Mouse (Mus musculus) midbrain, embryonic 12.5 days (tissue): Measurements from ENCODE around the gene Ptk7. TPM values are rescaled to one million over a fixed set of nuclear protein-coding genes. Genes with fewer than 3 reads are reported as not detected.

Experiments
- ATAC-seq: fragments of 200-750 bp; cut with Nextera tagmentation; 2 replicates; pipeline ENCODE4 v1.8.0; 2017; ENCODE audit warnings: low read depth, moderate TSS enrichment, moderate library complexity; ENCODE audit not compliant: low FRiP score
- H3K27ac ChIP-seq: fragments of 300-500 bp; sonication (generic); replicated peaks from 2 replicates; pipeline ENCODE4 v1.5.1; 2016; ENCODE audit warnings: mild to moderate bottlenecking
- H3K27me3 ChIP-seq: fragments of 300-500 bp; sonication (generic); 2 replicates; pipeline ENCODE4 v1.6.1; 2016; ENCODE audit warnings: mild to moderate bottlenecking
- H3K36me3 ChIP-seq: fragments of 300-500 bp; sonication (generic); 2 replicates; pipeline ENCODE4 v1.6.1; 2016
- H3K4me1 ChIP-seq: fragments of 300-500 bp; sonication (generic); 2 replicates; pipeline ENCODE4 v1.6.1; 2016
- H3K4me2 ChIP-seq: fragments of 300-500 bp; sonication (generic); replicated peaks from 2 replicates; pipeline ENCODE4 v1.6.1; 2016; ENCODE audit warnings: mild to moderate bottlenecking, moderate library complexity
- H3K4me3 ChIP-seq: fragments of 300-500 bp; sonication (generic); 2 replicates; pipeline ENCODE4 v1.5.1; 2016; ENCODE audit warnings: mild to moderate bottlenecking
- H3K9ac ChIP-seq: fragments of 300-500 bp; sonication (generic); replicated peaks from 2 replicates; pipeline ENCODE4 v1.6.1; 2016; ENCODE audit warnings: mild to moderate bottlenecking, moderate library complexity
- H3K9me3 ChIP-seq: fragments of 300-500 bp; sonication (generic); 2 replicates; pipeline ENCODE4 v1.6.1; 2016; ENCODE audit warnings: mild to moderate bottlenecking
- WGBS: fragments of 180-500 bp; shearing (Covaris S2); methylation state at CpG from one replicate; pipeline ENCODE4 v1.1.7; 2016; 5-methylcytosine and 5-hydroxymethylcytosine counted together
- polyA plus RNA-seq: library from polyadenylated mRNA; unstranded; fragments of >200 nt; fragmentation: Nextera tagmentation; extraction: Ambion mirVana; gene quantifications from 2 replicates; pipeline ENCODE4 v1.2.1, GENCODE M21; 2016

Gene Ptk7
- polyA plus RNA-seq, 1 experiment from 2014 or later: 63.4 TPM

- peaks cover 37% of the 10 kb centered on the region for H3K36me3 ChIP-seq
- H3K4me2 ChIP-seq: no peak overlapping the region
- peak overlapping the region; percentile 56 for H3K27ac ChIP-seq
- H3K4me3 ChIP-seq: no peak overlapping the region
- peak overlapping the region; percentile 8; the same call in 1 of the 2 replicates for H3K9ac ChIP-seq
- H3K27me3 ChIP-seq: peaks cover 10% of the 10 kb centered on the region
- H3K9me3 ChIP-seq: no peaks in the 10 kb centered on the region
- H3K4me1 ChIP-seq: peaks cover 44% of the 10 kb centered on the region
- WGBS: 85% methylated on average over 7 of the region's 7 CpGs
- no peak for ATAC-seq
Observed at GRCm38 (mm10) chr17:46552151-46552550, 77.2 kb downstream of the Ptk7 start.

GRCm38 (mm10) chr17:46551369-46551768, 77.9 kb downstream of the Ptk7 start:
- H3K4me2 ChIP-seq: no peak overlapping the region
- no peak overlapping the region for H3K27ac ChIP-seq
- H3K4me1 ChIP-seq: peaks cover 46% of the 10 kb centered on the region
- 96% methylated on average over 6 of the region's 6 CpGs for WGBS
- H3K27me3 ChIP-seq: peaks cover 16% of the 10 kb centered on the region
- no peak overlapping the region for H3K9ac ChIP-seq
- ATAC-seq: no peak
- no peak overlapping the region for H3K4me3 ChIP-seq
- peaks cover 37% of the 10 kb centered on the region for H3K36me3 ChIP-seq
- no peaks in the 10 kb centered on the region for H3K9me3 ChIP-seq

- no peak overlapping the region for H3K9ac ChIP-seq
- no peak overlapping the region for H3K4me2 ChIP-seq
- 86% methylated on average over 7 of the region's 7 CpGs for WGBS
- H3K9me3 ChIP-seq: no peaks in the 10 kb centered on the region
- peaks cover 16% of the 10 kb centered on the region for H3K27me3 ChIP-seq
- H3K36me3 ChIP-seq: peaks cover 37% of the 10 kb centered on the region
- H3K4me1 ChIP-seq: peaks cover 48% of the 10 kb centered on the region
- no peak overlapping the region for H3K4me3 ChIP-seq
- ATAC-seq: no peak
- H3K27ac ChIP-seq: no peak overlapping the region
Observed at GRCm38 (mm10) chr17:46550904-46551303, 78.4 kb downstream of the Ptk7 start.

GRCm38 (mm10) chr17:46549642-46550041, 79.7 kb downstream of the Ptk7 start:
- no peaks in the 10 kb centered on the region for H3K9me3 ChIP-seq
- H3K27me3 ChIP-seq: peaks cover 21% of the 10 kb centered on the region
- no peak overlapping the region for H3K4me2 ChIP-seq
- no peak overlapping the region for H3K4me3 ChIP-seq
- H3K27ac ChIP-seq: no peak overlapping the region
- no peak for ATAC-seq
- H3K36me3 ChIP-seq: peaks cover 37% of the 10 kb centered on the region
- no peak overlapping the region for H3K9ac ChIP-seq
- 91% methylated on average over 9 of the region's 9 CpGs for WGBS
- H3K4me1 ChIP-seq: peaks cover 51% of the 10 kb centered on the region

GRCm38 (mm10) chr17:46549193-46549592, 80.1 kb downstream of the Ptk7 start:
- H3K27ac ChIP-seq: no peak overlapping the region
- H3K9ac ChIP-seq: no peak overlapping the region
- ATAC-seq: no peak
- peaks cover 21% of the 10 kb centered on the region for H3K27me3 ChIP-seq
- H3K36me3 ChIP-seq: peaks cover 37% of the 10 kb centered on the region
- WGBS: 22% methylated on average over 8 of the region's 8 CpGs
- no peak overlapping the region for H3K4me2 ChIP-seq
- peaks cover 46% of the 10 kb centered on the region for H3K4me1 ChIP-seq
- no peak overlapping the region for H3K4me3 ChIP-seq
- H3K9me3 ChIP-seq: no peaks in the 10 kb centered on the region

DNA sequence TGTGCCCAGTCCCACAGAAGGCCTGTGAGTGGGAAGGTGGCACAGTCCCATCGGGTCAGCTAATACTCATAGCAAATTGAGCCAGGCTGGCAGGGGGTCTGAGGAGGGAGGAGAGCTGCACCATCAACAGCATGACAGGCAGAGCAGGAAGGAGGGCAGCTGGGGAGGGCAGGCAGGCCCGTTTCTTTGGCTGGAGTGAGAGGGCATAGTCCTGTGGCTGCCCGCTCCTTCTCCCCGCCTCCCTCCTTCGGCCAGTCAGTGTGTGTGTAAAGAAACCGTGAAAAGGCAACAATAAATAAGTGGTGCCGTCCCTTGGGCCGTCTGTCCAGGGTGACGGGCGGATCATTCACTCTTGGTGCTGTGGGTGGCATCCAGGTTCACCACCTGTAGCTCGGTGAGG, 80.6 kb downstream of the Ptk7 start:
- 60% methylated on average over 11 of the region's 11 CpGs for WGBS
- Histone ChIP-seq H3K27me3 (peaks cover 21% of the 10 kb centered on the region), H3K36me3 (peaks cover 37% of the 10 kb centered on the region), H3K9me3 (no peaks in the 10 kb centered on the region), H3K4me3 (no peak overlapping the region), H3K27ac (no peak overlapping the region), H3K4me1 (peaks cover 42% of the 10 kb centered on the region), H3K4me2 (no peak overlapping the region), H3K9ac (no peak overlapping the region)
- no peak for ATAC-seq

- Histone ChIP-seq H3K4me1 (peaks cover 34% of the 10 kb centered on the region), H3K4me2 (no peak overlapping the region), H3K9ac (no peak overlapping the region), H3K4me3 (no peak overlapping the region), H3K27me3 (peaks cover 21% of the 10 kb centered on the region), H3K9me3 (no peaks in the 10 kb centered on the region), H3K27ac (no peak overlapping the region), H3K36me3 (peaks cover 37% of the 10 kb centered on the region)
- 13% methylated on average over 3 of the region's 3 CpGs for WGBS
- no peak for ATAC-seq
Observed at GRCm38 (mm10) chr17:46547923-46548322, 81.4 kb downstream of the Ptk7 start.

GRCm38 (mm10) chr17:46546995-46547394, 82.3 kb downstream of the Ptk7 start:
- H3K4me2 ChIP-seq: peak overlapping the region; percentile 76
- H3K27me3 ChIP-seq: peaks cover 21% of the 10 kb centered on the region
- H3K9ac ChIP-seq: no peak overlapping the region
- no peaks in the 10 kb centered on the region for H3K9me3 ChIP-seq
- 12% methylated on average over 8 of the region's 8 CpGs for WGBS
- H3K4me3 ChIP-seq: no peak overlapping the region
- peaks cover 26% of the 10 kb centered on the region for H3K4me1 ChIP-seq
- no peak for ATAC-seq
- no peak overlapping the region for H3K27ac ChIP-seq
- H3K36me3 ChIP-seq: peaks cover 38% of the 10 kb centered on the region

DNA sequence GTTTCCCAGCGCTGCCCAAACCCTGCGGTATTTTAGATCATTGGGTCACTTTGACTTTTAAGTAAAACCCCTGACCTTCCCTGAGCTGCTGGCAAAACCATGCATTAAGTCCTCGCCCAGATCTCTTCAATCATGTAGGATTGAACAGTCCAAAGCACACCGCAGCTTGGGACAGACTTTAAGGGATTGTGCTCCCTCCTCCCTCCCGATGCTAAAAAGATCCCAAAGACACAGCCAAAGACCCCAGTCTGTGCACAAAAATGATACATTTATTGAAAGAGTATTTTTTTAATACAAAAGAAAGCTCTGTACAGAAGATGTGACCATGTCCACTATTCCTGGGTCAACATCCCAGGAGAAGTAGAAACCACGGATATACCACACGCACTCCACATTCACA, 82.7 kb downstream of the Ptk7 start:
- peak overlapping the region; percentile 68 for H3K4me3 ChIP-seq
- H3K9me3 ChIP-seq: no peaks in the 10 kb centered on the region
- H3K4me2 ChIP-seq: peak overlapping the region; percentile 76
- H3K9ac ChIP-seq: peak overlapping the region; percentile 72
- H3K27ac ChIP-seq: no peak overlapping the region
- H3K27me3 ChIP-seq: peaks cover 21% of the 10 kb centered on the region
- peaks cover 26% of the 10 kb centered on the region for H3K4me1 ChIP-seq
- peaks cover 39% of the 10 kb centered on the region for H3K36me3 ChIP-seq
- no peak for ATAC-seq
- WGBS: 6% methylated on average over 7 of the region's 7 CpGs

GRCm38 (mm10) chr17:46545813-46546564, 83.3 kb downstream of the Ptk7 start, which contains the start of gene Cul9:
Gene Cul9 (minus strand): TSS chr17:46546388.
- peaks cover 26% of the 10 kb centered on the region for H3K4me1 ChIP-seq
- no peaks in the 10 kb centered on the region for H3K9me3 ChIP-seq
- H3K4me3 ChIP-seq: peak within 1 kb of the TSS; percentile 68
- H3K27ac ChIP-seq: no peak within 1 kb of the TSS
- peaks cover 40% of the 10 kb centered on the region for H3K36me3 ChIP-seq
- peak within 1 kb of the TSS; percentile 72 for H3K9ac ChIP-seq
- peak within 1 kb of the TSS; percentile 76 for H3K4me2 ChIP-seq
- WGBS: 1% methylated on average over 47 of the region's 49 CpGs
- peaks cover 21% of the 10 kb centered on the region for H3K27me3 ChIP-seq
- peak; percentile 80 for ATAC-seq

- Histone ChIP-seq H3K36me3 (peaks cover 36% of the 10 kb centered on the region), H3K9me3 (no peaks in the 10 kb centered on the region), H3K9ac (no peak overlapping the region), H3K4me1 (peaks cover 26% of the 10 kb centered on the region), H3K27ac (no peak overlapping the region), H3K4me2 (no peak overlapping the region), H3K4me3 (no peak overlapping the region), H3K27me3 (peaks cover 27% of the 10 kb centered on the region)
- no peak for ATAC-seq
- WGBS: 89% methylated on average over 12 of the region's 12 CpGs
Observed at GRCm38 (mm10) chr17:46543661-46544060, 85.6 kb downstream of the Ptk7 start.

DNA sequence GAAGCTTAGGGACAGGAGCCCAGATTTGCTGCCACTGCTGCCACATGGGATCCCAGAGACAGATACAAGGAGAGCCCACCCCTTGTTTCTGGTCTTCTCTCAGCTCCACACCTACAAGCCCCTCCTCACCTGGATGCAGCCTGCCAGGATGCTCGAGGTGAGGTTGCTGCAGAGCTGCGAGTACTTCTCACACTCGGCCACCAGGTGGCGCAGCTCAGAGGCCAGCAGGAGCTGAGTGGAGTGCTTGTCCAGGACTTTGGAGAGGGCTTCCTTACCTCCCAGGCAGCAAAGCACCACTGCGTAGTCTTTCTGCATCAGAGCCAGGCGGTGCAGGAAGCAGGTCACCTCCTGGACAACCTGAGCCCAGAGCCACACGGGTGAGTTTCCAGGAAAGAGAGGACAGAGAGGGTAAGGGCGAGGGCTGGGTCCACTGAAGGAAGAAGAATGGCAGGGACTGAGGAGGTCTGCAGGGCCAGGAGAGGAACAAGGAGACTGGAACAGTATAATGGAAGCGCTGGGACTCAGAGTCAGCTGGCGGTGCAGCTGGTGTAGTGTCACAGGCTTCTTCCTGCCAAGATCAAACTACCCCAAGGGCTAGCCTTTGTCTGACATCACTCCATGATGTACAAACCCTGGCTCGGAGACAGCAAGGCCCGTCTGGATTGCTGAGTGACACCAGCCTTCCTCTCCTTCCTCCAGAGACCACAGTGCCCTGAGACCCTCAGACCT, 103.6 kb downstream of the Ptk7 start:
- Histone ChIP-seq H3K9me3 (no peaks in the 10 kb centered on the region), H3K9ac (no peak overlapping the region), H3K4me3 (no peak overlapping the region), H3K4me1 (no peaks in the 10 kb centered on the region), H3K27me3 (peaks cover 33% of the 10 kb centered on the region), H3K4me2 (no peak overlapping the region), H3K36me3 (peaks cover 15% of the 10 kb centered on the region), H3K27ac (0 out of 2 replicates have a peak overlapping the region, but pooled peaks have one; percentile 21)
- WGBS: 38% methylated on average over 12 of the region's 12 CpGs
- ATAC-seq: peak; percentile 49
